Mouse (Mus musculus): ENCODE results near the gene Afdn. TPM values are rescaled to one million over a fixed set of nuclear protein-coding genes. Genes with fewer than 3 reads are reported as not detected.
"Not testable (repeated sequence)": the region's sequence is repeated elsewhere in the genome, so short reads cannot be mapped to it uniquely, and the experiment has no call there.

Gene Afdn
- polyA plus RNA-seq, 1 experiment from 2014 or later, result 10.4 TPM

GRCm38 (mm10) chr17:13769256-13769655, 8.9 kb downstream of the Afdn start:
- Histone ChIP-seq H3K27ac (no peak overlapping the region), H3K4me3 (ENCODE audit: inconsistent target) (no peak overlapping the region)

DNA sequence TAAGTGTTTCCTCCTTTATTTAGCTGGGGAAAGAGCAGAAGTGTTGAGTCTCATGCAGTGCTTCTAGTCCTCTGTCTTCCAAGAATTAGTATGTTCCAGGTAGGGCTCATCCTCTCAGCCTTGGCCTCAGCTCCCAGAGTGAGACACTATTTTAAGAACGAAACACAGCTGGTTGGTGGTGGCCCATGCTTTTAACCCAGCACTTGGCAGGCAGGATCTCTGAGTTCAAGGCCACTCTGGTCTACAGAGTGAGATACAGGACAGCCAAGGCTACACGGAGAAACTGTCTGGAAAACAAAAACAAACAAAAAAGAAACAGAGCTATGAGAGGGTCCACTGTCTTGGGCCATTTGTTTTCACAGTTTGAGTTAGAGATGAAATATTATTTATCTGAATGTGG, 17.3 kb downstream of the Afdn start:
- WGBS (ENCODE audit: missing documents), result 88% methylated on average over 2 of the region's 2 CpGs
- Histone ChIP-seq H3K4me3 (ENCODE audit: inconsistent target) (no peak overlapping the region), H3K79me2 (ENCODE audit: inconsistent target) (no peaks in the 10 kb centered on the region), H3K27ac (no peak overlapping the region), H3K36me3 (ENCODE audit: inconsistent target) (no peaks in the 10 kb centered on the region)

More at GRCm38 (mm10) chr17:13769256-13769655, 8.9 kb downstream of the Afdn start:
- Histone ChIP-seq H3K36me3 (ENCODE audit: inconsistent target) (no peaks in the 10 kb centered on the region), H3K79me2 (ENCODE audit: inconsistent target) (peaks cover 23% of the 10 kb centered on the region)
- 100% methylated on average over 3 of the region's 3 CpGs for WGBS (ENCODE audit: missing documents)

GRCm38 (mm10) chr17:13778865-13779264, 18.5 kb downstream of the Afdn start:
- H3K36me3 ChIP-seq (ENCODE audit: inconsistent target), result no peaks in the 10 kb centered on the region
- WGBS (ENCODE audit: missing documents), result 100% methylated on average over 1 of the region's 1 CpGs
- no peak overlapping the region for H3K27ac ChIP-seq
- no peak overlapping the region for H3K4me3 ChIP-seq (ENCODE audit: inconsistent target)
- H3K79me2 ChIP-seq (ENCODE audit: inconsistent target), result no peaks in the 10 kb centered on the region

GRCm38 (mm10) chr17:13781948-13782347, 21.6 kb downstream of the Afdn start:
- 85% methylated on average over 5 of the region's 5 CpGs for WGBS (ENCODE audit: missing documents)
- no peaks in the 10 kb centered on the region for H3K79me2 ChIP-seq (ENCODE audit: inconsistent target)
- no peak overlapping the region for H3K4me3 ChIP-seq (ENCODE audit: inconsistent target)
- H3K36me3 ChIP-seq (ENCODE audit: inconsistent target), result no peaks in the 10 kb centered on the region
- no peak overlapping the region for H3K27ac ChIP-seq

DNA sequence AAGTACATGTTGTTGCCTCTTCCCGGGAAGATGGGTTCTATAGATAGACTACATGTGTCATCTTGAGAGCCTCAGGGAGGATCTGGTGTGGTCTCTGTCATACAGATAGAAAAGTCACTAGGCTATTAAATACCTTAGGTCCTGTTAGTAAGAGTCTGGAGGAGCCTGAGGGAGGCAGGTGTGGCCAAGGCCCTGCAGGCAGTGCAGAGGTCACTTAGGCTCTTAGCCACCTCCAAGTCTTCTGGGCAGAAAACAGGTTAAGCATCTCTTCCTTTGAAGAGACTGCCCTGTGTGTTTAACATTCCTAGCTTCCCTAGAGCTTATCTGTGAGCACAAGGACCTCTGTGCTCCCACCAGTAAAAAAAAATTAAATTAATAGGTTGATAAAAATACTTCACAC, 23.1 kb downstream of the Afdn start:
- WGBS (ENCODE audit: missing documents), result 100% methylated on average over 1 of the region's 1 CpGs
- H3K4me3 ChIP-seq (ENCODE audit: inconsistent target), result no peak overlapping the region
- no peaks in the 10 kb centered on the region for H3K79me2 ChIP-seq (ENCODE audit: inconsistent target)
- no peaks in the 10 kb centered on the region for H3K36me3 ChIP-seq (ENCODE audit: inconsistent target)
- H3K27ac ChIP-seq, result no peak overlapping the region

DNA sequence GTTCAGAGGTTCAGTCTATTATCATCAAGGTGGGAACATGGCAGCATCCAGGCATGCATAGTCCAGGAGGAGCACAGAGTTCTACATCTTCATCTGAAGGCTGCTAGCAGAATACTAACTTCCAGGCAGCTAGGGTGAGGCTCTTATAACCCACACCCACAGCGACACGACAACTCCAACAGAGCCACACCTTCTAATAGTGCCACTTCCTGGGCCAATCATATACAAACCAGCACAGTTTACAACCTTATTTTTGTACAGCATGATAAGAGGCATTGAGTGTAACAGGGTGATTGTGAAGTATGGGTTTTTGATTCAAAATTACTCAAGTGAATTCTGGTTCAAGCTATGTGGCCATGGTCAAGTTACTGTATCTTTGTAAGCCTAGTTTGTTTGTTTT, 29.7 kb downstream of the Afdn start:
- not testable (repeated sequence) for H3K4me3 ChIP-seq (ENCODE audit: inconsistent target); H3K79me2 ChIP-seq (ENCODE audit: inconsistent target); H3K27ac ChIP-seq; H3K36me3 ChIP-seq (ENCODE audit: inconsistent target)
- 90% methylated on average over 2 of the region's 2 CpGs for WGBS (ENCODE audit: missing documents)

DNA sequence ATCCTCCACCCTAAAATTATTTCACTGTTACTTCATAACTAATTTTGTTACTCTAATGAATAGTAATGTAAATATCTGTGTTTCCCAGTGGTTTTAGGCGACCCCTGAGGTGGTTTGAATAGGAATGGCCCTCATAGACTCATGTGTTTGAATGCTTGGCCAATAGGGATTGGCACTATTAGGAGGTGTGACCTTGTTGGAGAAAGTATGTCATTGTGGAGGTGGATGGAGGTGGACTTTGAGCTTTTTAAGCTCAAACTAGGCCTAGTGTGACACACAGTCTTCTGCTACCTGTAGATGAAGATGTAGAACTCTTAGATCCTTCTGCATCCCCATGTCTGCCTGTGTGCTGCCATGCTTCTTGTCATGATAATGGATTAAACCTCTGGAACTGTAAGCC, 37.4 kb downstream of the Afdn start:
- Histone ChIP-seq H3K79me2 (ENCODE audit: inconsistent target) (no peaks in the 10 kb centered on the region), H3K36me3 (ENCODE audit: inconsistent target) (no peaks in the 10 kb centered on the region), H3K4me3 (ENCODE audit: inconsistent target) (no peak overlapping the region), H3K27ac (no peak overlapping the region)
- WGBS (ENCODE audit: missing documents), result 67% methylated on average over 1 of the region's 1 CpGs

DNA sequence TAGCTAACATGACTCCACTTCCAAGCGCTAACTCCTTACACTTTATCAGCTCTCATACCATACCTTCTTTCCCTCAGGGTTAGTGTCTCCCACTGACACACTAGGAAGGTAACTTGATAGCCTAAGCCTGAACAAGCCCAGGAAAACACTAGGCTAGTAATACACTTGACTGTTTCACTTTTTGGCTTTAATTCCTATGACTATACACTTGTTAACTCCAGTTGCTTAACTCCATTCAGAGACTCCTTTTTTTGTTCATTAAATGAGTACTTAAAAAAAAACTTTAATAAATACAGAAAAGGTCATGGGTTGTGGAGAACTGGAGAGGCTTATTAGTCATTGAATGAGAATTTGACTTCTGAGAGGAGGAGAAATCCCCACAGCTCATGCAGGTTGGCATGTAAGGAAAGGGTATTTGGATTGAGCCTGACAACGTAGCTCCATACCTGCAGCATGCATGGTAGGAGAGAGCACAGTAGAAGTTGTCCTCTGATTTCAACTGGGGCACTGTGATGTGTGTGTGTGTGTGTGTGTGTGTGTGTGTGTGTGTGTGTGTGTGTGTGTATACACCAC, 42.6 kb downstream of the Afdn start:
- Histone ChIP-seq H3K4me3 (ENCODE audit: inconsistent target) (no peak overlapping the region), H3K79me2 (ENCODE audit: inconsistent target) (no peaks in the 10 kb centered on the region), H3K27ac (no peak overlapping the region), H3K36me3 (ENCODE audit: inconsistent target) (no peaks in the 10 kb centered on the region)
- 100% methylated on average over 2 of the region's 2 CpGs for WGBS (ENCODE audit: missing documents)

- H3K27ac ChIP-seq, result no peak overlapping the region
- no peaks in the 10 kb centered on the region for H3K79me2 ChIP-seq (ENCODE audit: inconsistent target)
- H3K4me3 ChIP-seq (ENCODE audit: inconsistent target), result no peak overlapping the region
- 100% methylated on average over 1 of the region's 1 CpGs for WGBS (ENCODE audit: missing documents)
- no peaks in the 10 kb centered on the region for H3K36me3 ChIP-seq (ENCODE audit: inconsistent target)
Observed at GRCm38 (mm10) chr17:13806016-13806415, 45.7 kb downstream of the Afdn start.

- Histone ChIP-seq H3K27ac (no peak overlapping the region), H3K4me3 (ENCODE audit: inconsistent target) (no peak overlapping the region), H3K79me2 (ENCODE audit: inconsistent target) (no peaks in the 10 kb centered on the region), H3K36me3 (ENCODE audit: inconsistent target) (no peaks in the 10 kb centered on the region)
- WGBS (ENCODE audit: missing documents), result 0% methylated on average over 2 of the region's 2 CpGs
Observed at GRCm38 (mm10) chr17:13817789-13818188, 57.5 kb downstream of the Afdn start.

DNA sequence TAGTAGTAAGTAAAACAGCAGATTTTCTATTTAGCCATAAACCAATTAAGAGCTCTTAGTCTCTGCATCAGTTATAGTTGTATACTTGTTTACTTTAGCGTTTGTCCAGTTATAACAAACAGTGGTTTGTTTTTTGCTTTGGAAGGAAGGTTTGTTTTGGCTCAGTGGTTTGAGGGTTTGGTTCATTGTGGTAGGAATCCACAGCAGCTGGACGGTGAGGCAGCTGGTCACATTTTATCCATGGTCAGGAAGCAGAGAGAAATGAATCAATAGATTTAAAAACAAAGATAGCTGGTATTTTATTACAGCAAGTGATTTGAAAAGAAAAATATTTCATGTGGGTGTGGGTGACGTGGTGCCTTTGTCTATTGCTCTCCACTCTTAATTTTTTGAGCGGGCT, 59.0 kb downstream of the Afdn start:
- H3K79me2 ChIP-seq (ENCODE audit: inconsistent target), result no peaks in the 10 kb centered on the region
- WGBS (ENCODE audit: missing documents), result 97% methylated on average over 4 of the region's 4 CpGs
- no peak overlapping the region for H3K27ac ChIP-seq
- no peaks in the 10 kb centered on the region for H3K36me3 ChIP-seq (ENCODE audit: inconsistent target)
- no peak overlapping the region for H3K4me3 ChIP-seq (ENCODE audit: inconsistent target)

- H3K36me3 ChIP-seq (ENCODE audit: inconsistent target), result no peaks in the 10 kb centered on the region
- H3K79me2 ChIP-seq (ENCODE audit: inconsistent target), result no peaks in the 10 kb centered on the region
- no peak overlapping the region for H3K27ac ChIP-seq
- WGBS (ENCODE audit: missing documents), result 97% methylated on average over 2 of the region's 2 CpGs
- H3K4me3 ChIP-seq (ENCODE audit: inconsistent target), result no peak overlapping the region
Observed at GRCm38 (mm10) chr17:13820676-13821075, 60.3 kb downstream of the Afdn start.

DNA sequence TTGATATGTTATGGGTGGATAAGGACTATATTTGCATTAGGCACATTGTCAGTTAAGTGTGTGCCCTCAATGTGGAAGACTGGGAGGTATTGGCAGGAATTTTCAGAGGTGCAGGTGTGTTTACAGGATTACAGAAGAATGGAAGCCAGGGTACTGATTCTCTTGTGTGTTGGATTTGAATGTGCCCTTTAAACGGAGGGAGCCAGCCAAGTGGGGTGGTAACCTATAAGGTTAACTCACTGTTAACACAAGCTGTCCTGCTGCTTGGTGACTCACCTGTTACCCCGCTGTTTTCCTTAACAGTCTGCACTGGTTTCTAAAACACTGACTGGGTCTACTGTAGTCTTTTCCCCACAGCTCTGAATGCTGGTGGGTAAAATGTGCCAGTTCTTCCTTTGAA, 65.1 kb downstream of the Afdn start:
- no peaks in the 10 kb centered on the region for H3K79me2 ChIP-seq (ENCODE audit: inconsistent target)
- no peaks in the 10 kb centered on the region for H3K36me3 ChIP-seq (ENCODE audit: inconsistent target)
- no peak overlapping the region for H3K27ac ChIP-seq
- no peak overlapping the region for H3K4me3 ChIP-seq (ENCODE audit: inconsistent target)
- 84% methylated on average over 2 of the region's 2 CpGs for WGBS (ENCODE audit: missing documents)

DNA sequence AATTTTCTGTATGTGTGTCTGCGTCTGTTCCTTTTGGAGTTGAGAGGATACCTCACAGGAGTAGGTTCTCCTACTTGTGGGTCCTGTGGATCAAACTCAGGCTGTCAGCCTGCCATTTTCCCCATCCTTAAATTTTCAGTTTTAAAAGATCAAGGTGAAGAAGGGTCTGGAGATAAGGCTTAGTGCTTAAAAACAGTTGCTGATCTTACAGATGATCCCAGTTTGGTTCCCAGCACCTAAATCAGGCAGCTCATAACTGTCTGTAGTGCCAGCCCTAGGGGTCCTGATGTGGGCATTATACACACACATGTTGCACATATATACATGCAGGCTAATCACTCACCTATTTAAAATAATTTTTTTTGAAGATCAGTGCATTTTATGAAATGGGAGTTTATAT, 69.9 kb downstream of the Afdn start:
- no peak overlapping the region for H3K27ac ChIP-seq
- no peaks in the 10 kb centered on the region for H3K79me2 ChIP-seq (ENCODE audit: inconsistent target)
- H3K4me3 ChIP-seq (ENCODE audit: inconsistent target), result no peak overlapping the region
- WGBS (ENCODE audit: missing documents), result 100% methylated on average over 1 of the region's 1 CpGs
- no peaks in the 10 kb centered on the region for H3K36me3 ChIP-seq (ENCODE audit: inconsistent target)

- WGBS (ENCODE audit: missing documents), result 100% methylated on average over 1 of the region's 1 CpGs
- H3K36me3 ChIP-seq (ENCODE audit: inconsistent target), result no peaks in the 10 kb centered on the region
- no peaks in the 10 kb centered on the region for H3K79me2 ChIP-seq (ENCODE audit: inconsistent target)
- H3K4me3 ChIP-seq (ENCODE audit: inconsistent target), result no peak overlapping the region
- H3K27ac ChIP-seq, result no peak overlapping the region
Observed at GRCm38 (mm10) chr17:13830636-13831341, 70.5 kb downstream of the Afdn start.

DNA sequence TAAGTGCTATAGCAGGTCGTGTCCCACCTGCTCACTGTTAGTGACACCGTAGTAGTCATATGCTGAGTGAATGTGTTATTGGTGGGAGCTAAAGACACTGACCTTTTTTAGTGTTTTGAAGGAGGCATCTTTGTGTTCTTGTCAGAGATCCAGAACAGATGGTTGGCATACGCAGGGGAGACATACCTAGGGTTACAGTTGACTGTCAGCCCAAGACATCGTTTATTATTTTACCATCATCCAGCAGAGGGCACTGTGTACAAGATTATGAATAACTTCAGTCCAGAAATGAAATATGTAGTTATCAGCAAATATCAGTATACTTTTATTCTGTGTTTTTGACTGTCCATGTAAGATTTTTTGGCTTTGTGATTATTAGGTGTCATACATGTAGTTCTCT, 75.5 kb downstream of the Afdn start:
- WGBS (ENCODE audit: missing documents), result 72% methylated on average over 4 of the region's 4 CpGs
- no peaks in the 10 kb centered on the region for H3K79me2 ChIP-seq (ENCODE audit: inconsistent target)
- H3K27ac ChIP-seq, result no peak overlapping the region
- no peak overlapping the region for H3K4me3 ChIP-seq (ENCODE audit: inconsistent target)
- no peaks in the 10 kb centered on the region for H3K36me3 ChIP-seq (ENCODE audit: inconsistent target)
